Mouse (Mus musculus): ENCODE results near the gene Rpl19. TPM values are rescaled to one million over a fixed set of nuclear protein-coding genes. Genes with fewer than 3 reads are reported as not detected.
A peak's percentile ranks its signal among the peaks of the same experiment; 100 is the strongest.

Gene Rpl19
- polyA plus RNA-seq, 1 experiment from 2014 or later: 821 TPM

GRCm38 (mm10) chr11:98049672-98050519, 23.4 kb downstream of the Rpl19 start:
- ATAC-seq: no peak
- Histone ChIP-seq H3K4me2 (no peak overlapping the region), H3K27me3 (peaks cover 74% of the 10 kb centered on the region), H3K4me1 (peaks cover 40% of the 10 kb centered on the region), H3K4me3 (no peak overlapping the region), H3K9ac (no peak overlapping the region), H3K36me3 (ENCODE audit: poor library complexity, severe bottlenecking) (no peaks in the 10 kb centered on the region), H3K9me3 (replicated peaks) (no peaks in the 10 kb centered on the region), H3K27ac (no peak overlapping the region)
- WGBS: 70% methylated on average over 14 of the region's 14 CpGs

GRCm38 (mm10) chr11:98050520-98050815, 24.0 kb downstream of the Rpl19 start:
- ATAC-seq: no peak
- H3K27me3 ChIP-seq: peaks cover 79% of the 10 kb centered on the region
- no peaks in the 10 kb centered on the region for H3K9me3 ChIP-seq (replicated peaks)
- H3K27ac ChIP-seq: no peak overlapping the region
- no peak overlapping the region for H3K4me2 ChIP-seq
- H3K4me3 ChIP-seq: no peak overlapping the region
- no peak overlapping the region for H3K9ac ChIP-seq
- H3K36me3 ChIP-seq (ENCODE audit: poor library complexity, severe bottlenecking): no peaks in the 10 kb centered on the region
- peaks cover 40% of the 10 kb centered on the region for H3K4me1 ChIP-seq
- WGBS: 12% methylated on average over 2 of the region's 2 CpGs

DNA sequence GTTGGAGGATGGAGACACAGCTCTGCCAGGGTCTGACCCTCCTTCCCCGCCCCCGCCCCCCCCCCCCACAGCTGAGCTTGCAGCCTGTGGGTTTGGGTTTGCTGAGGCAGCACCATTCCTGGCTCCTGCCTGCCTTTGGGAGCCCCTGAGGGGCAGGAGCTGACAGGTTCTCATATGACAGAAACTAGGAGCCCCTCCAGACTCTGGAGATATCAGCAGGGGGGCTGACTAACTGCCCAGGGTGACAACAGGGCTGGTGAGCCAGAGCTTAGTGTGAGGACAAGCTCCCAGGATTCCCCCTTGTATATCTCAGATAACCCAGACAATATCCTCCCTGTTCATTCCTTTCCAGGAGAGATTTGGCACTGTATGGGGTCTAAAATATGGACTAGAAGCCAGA, 24.4 kb downstream of the Rpl19 start:
- no peak overlapping the region for H3K9ac ChIP-seq
- ATAC-seq: no peak
- H3K36me3 ChIP-seq (ENCODE audit: poor library complexity, severe bottlenecking): no peaks in the 10 kb centered on the region
- H3K27me3 ChIP-seq: peaks cover 84% of the 10 kb centered on the region
- H3K27ac ChIP-seq: no peak overlapping the region
- no peaks in the 10 kb centered on the region for H3K9me3 ChIP-seq (replicated peaks)
- WGBS: 35% methylated on average over 2 of the region's 2 CpGs
- H3K4me2 ChIP-seq: no peak overlapping the region
- H3K4me3 ChIP-seq: no peak overlapping the region
- H3K4me1 ChIP-seq: peaks cover 40% of the 10 kb centered on the region

GRCm38 (mm10) chr11:98051611-98052128, 25.2 kb downstream of the Rpl19 start:
- H3K27me3 ChIP-seq: peaks cover 80% of the 10 kb centered on the region

GRCm38 (mm10) chr11:98052129-98052988, 25.8 kb downstream of the Rpl19 start:
- peak overlapping the region; percentile 75 for H3K4me2 ChIP-seq
- peaks cover 80% of the 10 kb centered on the region for H3K27me3 ChIP-seq
- H3K27ac ChIP-seq: peak overlapping the region; percentile 31; the same call in 1 of the 2 replicates
- no peaks in the 10 kb centered on the region for H3K36me3 ChIP-seq (ENCODE audit: poor library complexity, severe bottlenecking)
- H3K9ac ChIP-seq: peak overlapping the region; percentile 61
- peaks cover 40% of the 10 kb centered on the region for H3K4me1 ChIP-seq
- peak overlapping the region; percentile 46 for H3K4me3 ChIP-seq
- ATAC-seq: peak; percentile 31; the same call in 1 of the 2 replicates
- H3K9me3 ChIP-seq (replicated peaks): no peaks in the 10 kb centered on the region
- under 1% methylated on average over 83 of the region's 83 CpGs for WGBS

More at GRCm38 (mm10) chr11:98051611-98052128, 25.2 kb downstream of the Rpl19 start:
- Histone ChIP-seq H3K36me3 (ENCODE audit: poor library complexity, severe bottlenecking) (no peaks in the 10 kb centered on the region), H3K4me2 (peak overlapping the region; percentile 75), H3K4me3 (peak overlapping the region; percentile 46), H3K4me1 (peaks cover 40% of the 10 kb centered on the region), H3K9ac (peak overlapping the region; percentile 61; the same call in 1 of the 2 replicates), H3K27ac (no peak overlapping the region), H3K9me3 (replicated peaks) (no peaks in the 10 kb centered on the region)
- 8% methylated on average over 12 of the region's 12 CpGs for WGBS
- ATAC-seq: peak; percentile 36

DNA sequence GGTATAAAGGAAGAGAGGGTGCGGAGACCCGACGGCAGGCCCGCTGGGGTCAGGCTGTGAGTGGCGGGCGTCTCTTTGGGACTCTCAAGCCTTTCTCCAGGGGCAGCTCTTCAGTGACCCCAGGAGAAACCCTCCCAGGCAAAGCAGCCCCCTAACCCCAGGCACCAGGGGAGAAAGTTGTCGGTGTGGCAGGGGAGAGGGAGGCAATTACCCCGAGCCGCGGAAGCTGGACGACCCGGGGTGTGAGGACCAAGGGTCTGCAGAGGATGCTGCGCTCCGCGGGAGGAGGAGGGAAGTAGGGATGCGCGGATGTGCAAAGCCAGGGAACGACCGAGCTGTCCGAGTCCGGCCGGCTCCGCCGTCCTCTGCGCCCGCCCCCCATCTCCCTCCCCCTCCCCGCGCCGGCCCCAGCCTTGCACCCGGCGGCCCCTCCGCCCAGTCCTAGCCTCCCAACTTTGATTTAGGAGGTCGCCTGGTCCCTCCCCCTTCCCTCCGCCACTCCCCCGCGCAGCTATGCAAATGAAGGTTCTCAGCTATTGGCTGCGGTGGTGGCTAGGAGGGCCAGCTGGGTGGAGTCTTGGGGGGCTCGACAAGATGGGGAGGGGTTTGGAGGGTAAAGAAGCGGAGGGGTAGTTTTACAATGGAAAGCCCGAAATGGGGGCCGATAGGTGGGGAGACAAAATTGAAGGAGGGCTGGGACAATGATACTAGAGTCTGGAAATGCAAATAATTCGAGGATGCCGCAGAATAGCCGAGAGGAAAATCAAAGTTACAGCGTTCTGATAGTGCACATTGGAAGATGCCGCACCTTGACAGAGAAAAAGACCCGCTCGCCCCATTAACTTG, 26.7 kb downstream of the Rpl19 start, which contains the start of gene Stac2:
Gene Stac2, minus strand, starts transcription at position 474 of the 846 bp plus-strand sequence.
- H3K9me3 ChIP-seq (replicated peaks): no peaks in the 10 kb centered on the region
- 0 out of 2 replicates have a peak within 1 kb of the TSS, but pooled peaks have one; percentile 31 for H3K27ac ChIP-seq
- WGBS: 2% methylated on average over 38 of the region's 48 CpGs
- H3K36me3 ChIP-seq (ENCODE audit: poor library complexity, severe bottlenecking): no peaks in the 10 kb centered on the region
- ATAC-seq: peak; percentile 89
- H3K4me3 ChIP-seq: peak within 1 kb of the TSS; percentile 46
- H3K9ac ChIP-seq: peak within 1 kb of the TSS; percentile 61
- H3K4me2 ChIP-seq: peak within 1 kb of the TSS; percentile 75
- H3K4me1 ChIP-seq: peaks cover 34% of the 10 kb centered on the region
- peaks cover 73% of the 10 kb centered on the region for H3K27me3 ChIP-seq

DNA sequence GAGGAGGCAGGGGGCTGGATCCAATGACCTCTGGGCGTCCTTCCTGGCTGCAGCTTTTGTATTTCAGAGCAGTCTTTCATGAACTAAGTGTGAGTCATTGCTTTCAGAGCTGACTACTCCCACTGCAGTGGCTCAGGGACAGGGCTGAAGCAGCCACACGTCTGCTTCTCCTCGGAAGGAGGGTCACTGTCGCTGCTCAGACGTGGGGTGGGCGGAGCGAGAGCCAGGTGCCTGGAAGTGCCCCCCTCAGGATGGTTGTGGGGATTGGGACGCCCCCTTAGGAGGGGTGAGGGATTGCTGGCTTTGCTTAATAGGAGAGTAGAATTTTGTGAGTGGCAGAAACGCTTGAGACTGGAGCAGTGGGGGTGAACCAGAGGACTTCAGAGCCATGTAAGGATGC, 31.0 kb downstream of the Rpl19 start:
- 26% methylated on average over 9 of the region's 9 CpGs for whole genome bisulfite sequencing
- Histone ChIP-seq H3K4me3 (no peak overlapping the region), H3K9ac (no peak overlapping the region), H3K4me2 (no peak overlapping the region), H3K4me1 (peaks cover 25% of the 10 kb centered on the region), H3K36me3 (ENCODE audit: poor library complexity, severe bottlenecking) (no peaks in the 10 kb centered on the region), H3K9me3 (replicated peaks) (no peaks in the 10 kb centered on the region), H3K27ac (no peak overlapping the region), H3K27me3 (peaks cover 33% of the 10 kb centered on the region)
- no peak for ATAC-seq

- H3K9ac ChIP-seq: no peak overlapping the region
- H3K27ac ChIP-seq: no peak overlapping the region
- H3K36me3 ChIP-seq (ENCODE audit: poor library complexity, severe bottlenecking): no peaks in the 10 kb centered on the region
- H3K27me3 ChIP-seq: peaks cover 28% of the 10 kb centered on the region
- H3K4me2 ChIP-seq: no peak overlapping the region
- WGBS: 78% methylated on average over 5 of the region's 5 CpGs
- peaks cover 19% of the 10 kb centered on the region for H3K4me1 ChIP-seq
- no peak overlapping the region for H3K4me3 ChIP-seq
- H3K9me3 ChIP-seq (replicated peaks): no peaks in the 10 kb centered on the region
- no peak for ATAC-seq
Observed at GRCm38 (mm10) chr11:98057998-98058397, 31.5 kb downstream of the Rpl19 start.

GRCm38 (mm10) chr11:98059662-98060061, 33.2 kb downstream of the Rpl19 start:
- Histone ChIP-seq H3K4me1 (peaks cover 11% of the 10 kb centered on the region; the same call in 1 of the 2 replicates), H3K4me3 (no peak overlapping the region), H3K27ac (no peak overlapping the region), H3K27me3 (peaks cover 15% of the 10 kb centered on the region; the same call in 1 of the 2 replicates), H3K9ac (no peak overlapping the region), H3K36me3 (ENCODE audit: poor library complexity, severe bottlenecking) (no peaks in the 10 kb centered on the region), H3K4me2 (no peak overlapping the region), H3K9me3 (replicated peaks) (no peaks in the 10 kb centered on the region)
- ATAC-seq: no peak
- WGBS: 75% methylated on average over 7 of the region's 7 CpGs

GRCm38 (mm10) chr11:98060104-98060692, 33.7 kb downstream of the Rpl19 start:
- H3K9ac ChIP-seq: no peak overlapping the region
- peaks cover 10% of the 10 kb centered on the region; the same call in 1 of the 2 replicates for H3K27me3 ChIP-seq
- H3K9me3 ChIP-seq (replicated peaks): no peaks in the 10 kb centered on the region
- H3K4me2 ChIP-seq: no peak overlapping the region
- 67% methylated on average over 5 of the region's 5 CpGs for WGBS
- H3K27ac ChIP-seq: no peak overlapping the region
- ATAC-seq: no peak
- no peaks in the 10 kb centered on the region for H3K36me3 ChIP-seq (ENCODE audit: poor library complexity, severe bottlenecking)
- no peak overlapping the region for H3K4me3 ChIP-seq
- H3K4me1 ChIP-seq: peaks cover 11% of the 10 kb centered on the region; the same call in 1 of the 2 replicates

DNA sequence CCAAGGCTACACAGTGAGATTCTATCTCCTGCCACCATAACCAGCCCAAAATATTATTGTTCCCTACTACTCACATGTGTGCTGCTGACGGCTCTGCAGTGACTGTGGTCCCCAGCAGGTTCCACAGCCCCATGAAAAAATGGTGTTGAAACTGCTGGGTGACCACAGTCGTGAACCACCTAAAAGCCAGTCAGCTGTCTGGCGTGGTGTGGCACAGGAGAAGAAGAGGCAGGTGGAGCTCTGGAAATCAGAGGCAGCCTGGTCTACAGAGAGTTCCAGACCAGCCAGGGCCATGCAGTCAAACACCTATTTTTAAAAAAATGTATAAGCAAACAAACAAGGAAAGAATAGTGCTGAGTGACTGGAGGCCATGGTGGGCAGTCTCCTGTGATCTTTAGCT, 34.9 kb downstream of the Rpl19 start:
- Histone ChIP-seq H3K4me2 (no peak overlapping the region), H3K27me3 (0 out of 2 replicates have a peak, but pooled peaks cover 3% of the 10 kb centered on the region), H3K27ac (no peak overlapping the region), H3K9me3 (replicated peaks) (no peaks in the 10 kb centered on the region), H3K4me1 (peaks cover 11% of the 10 kb centered on the region; the same call in 1 of the 2 replicates), H3K4me3 (no peak overlapping the region), H3K9ac (no peak overlapping the region), H3K36me3 (ENCODE audit: poor library complexity, severe bottlenecking) (no peaks in the 10 kb centered on the region)
- ATAC-seq: no peak
- WGBS: 75% methylated on average over 3 of the region's 3 CpGs
